Mouse (Mus musculus) hindbrain, embryonic 14.5 days (tissue): Measurements from ENCODE around the gene Trak2. TPM values are rescaled to one million over a fixed set of nuclear protein-coding genes. Genes with fewer than 3 reads are reported as not detected.
"Not testable (repeated sequence)": the region's sequence is repeated elsewhere in the genome, so short reads cannot be mapped to it uniquely, and the experiment has no call there.

Source experiments
- ATAC-seq: fragments of 200-750 bp; cut with Nextera tagmentation; 2 replicates; pipeline ENCODE4 v1.8.0; 2017; ENCODE audit warnings: moderate number of reproducible peaks, mild to moderate bottlenecking, moderate TSS enrichment, moderate library complexity; ENCODE audit not compliant: low FRiP score
- DNase-seq: peaks from one replicate; pipeline ENCODE4 v3.0.0-alpha.2; 2015; ENCODE audit warnings: low spot score
- H3K27ac ChIP-seq: fragments of 300-500 bp; sonication (generic); 2 replicates; pipeline ENCODE4 v1.5.1; 2014; ENCODE audit warnings: mild to moderate bottlenecking, moderate library complexity
- H3K27me3 ChIP-seq: fragments of 300-500 bp; sonication (generic); 2 replicates; pipeline ENCODE4 v1.6.1; 2014; ENCODE audit warnings: mild to moderate bottlenecking, low read length, mixed read lengths; ENCODE audit not compliant: control insufficient read depth, insufficient read depth
- H3K36me3 ChIP-seq: fragments of 300-500 bp; sonication (generic); replicated peaks from 2 replicates; pipeline ENCODE4 v1.6.1; 2014; ENCODE audit not compliant: control insufficient read depth, insufficient read depth
- H3K4me1 ChIP-seq: fragments of 300-500 bp; sonication (generic); replicated peaks from 2 replicates; pipeline ENCODE4 v1.6.1; 2014; ENCODE audit warnings: antibody characterized with exemption, low read length, mixed read lengths; ENCODE audit not compliant: control insufficient read depth, insufficient read depth
- H3K4me2 ChIP-seq: fragments of 300-500 bp; sonication (generic); replicated peaks from 2 replicates; pipeline ENCODE4 v1.6.1; 2014; ENCODE audit warnings: mild to moderate bottlenecking, moderate library complexity
- H3K4me3 ChIP-seq: fragments of 300-500 bp; sonication (generic); replicated peaks from 2 replicates; pipeline ENCODE4 v1.5.1; 2014; ENCODE audit warnings: mild to moderate bottlenecking, low read length
- H3K9ac ChIP-seq: fragments of 300-500 bp; sonication (generic); 2 replicates; pipeline ENCODE4 v1.6.1; 2014
- H3K9me3 ChIP-seq: fragments of 300-500 bp; sonication (generic); 2 replicates; pipeline ENCODE4 v1.6.1; 2016; ENCODE audit warnings: low read length; ENCODE audit not compliant: control insufficient read depth
- WGBS: fragments of 180-500 bp; shearing (Covaris S2); extraction: QIAGEN DNeasy Blood & Tissue Kit; methylation state at CpG from one replicate; pipeline ENCODE4 v1.1.7; 2014; 5-methylcytosine and 5-hydroxymethylcytosine counted together
- polyA plus RNA-seq: library from polyadenylated mRNA; unstranded; fragments of >200 nt; fragmentation: Nextera tagmentation; extraction: Ambion mirVana; gene quantifications from 2 replicates; pipeline ENCODE4 v1.2.1, GENCODE M21; 2014

Gene Trak2
- polyA plus RNA-seq, 1 experiment from 2014 or later: 18.0 TPM

DNA sequence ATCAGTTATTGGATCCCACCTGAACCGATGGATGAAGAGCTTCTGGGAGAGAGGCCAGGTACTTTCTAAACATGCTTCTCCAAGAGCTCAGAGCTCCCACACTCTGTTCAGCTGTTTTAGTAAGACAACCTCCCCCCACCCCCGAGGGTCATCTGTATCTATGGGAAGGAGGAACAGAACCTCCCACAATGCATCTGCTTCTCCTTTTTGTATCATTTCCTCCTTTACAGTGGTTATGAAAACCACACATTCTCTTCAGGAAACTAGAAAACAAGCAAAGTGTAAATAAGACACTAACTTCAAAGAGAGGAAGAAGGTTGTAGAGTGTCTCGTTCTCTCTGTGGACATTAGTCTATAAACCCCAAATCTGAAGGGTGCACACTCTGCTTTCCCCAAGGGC is 112.6 kb downstream of the Trak2 start:
- WGBS: 96% methylated on average over 3 of the region's 3 CpGs
- not testable (repeated sequence) for H3K9ac ChIP-seq, DNase-seq, ATAC-seq, H3K4me3 ChIP-seq, H3K27ac ChIP-seq, H3K4me1 ChIP-seq, H3K27me3 ChIP-seq, H3K4me2 ChIP-seq, H3K36me3 ChIP-seq, H3K9me3 ChIP-seq

DNA sequence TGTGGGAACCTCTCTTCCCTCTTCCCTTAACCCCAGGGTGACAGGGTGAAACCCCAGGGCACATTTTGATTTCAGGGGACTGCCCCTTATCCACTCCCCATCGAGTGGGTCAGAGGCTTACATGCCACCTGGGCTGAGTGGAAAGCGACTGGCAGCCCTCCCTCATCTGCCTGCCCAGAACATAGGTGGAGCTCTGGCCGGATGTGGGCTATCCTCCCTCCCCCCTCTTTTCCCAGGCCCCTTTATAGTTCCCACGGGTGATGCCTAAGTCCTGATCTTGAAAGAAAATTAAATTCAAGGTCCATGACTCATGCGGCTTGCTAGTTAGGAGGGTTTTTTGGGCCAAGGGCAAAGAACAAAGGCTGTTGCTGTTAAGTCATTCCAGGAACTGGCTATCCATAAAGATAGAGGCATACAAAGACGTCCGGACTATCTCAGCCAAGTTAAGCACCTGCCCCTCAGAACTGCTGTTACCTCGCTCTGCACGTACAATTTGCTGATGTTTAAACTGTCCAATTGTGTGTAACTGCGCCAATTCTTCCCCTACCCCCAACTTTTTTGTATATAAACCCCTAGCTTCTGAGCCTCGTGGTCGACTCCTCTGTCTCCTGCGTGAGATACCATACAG is 113.4 kb downstream of the Trak2 start:
- H3K9ac ChIP-seq, H3K4me3 ChIP-seq, H3K9me3 ChIP-seq, DNase-seq, ATAC-seq, H3K27me3 ChIP-seq, H3K4me1 ChIP-seq, H3K27ac ChIP-seq, H3K36me3 ChIP-seq, H3K4me2 ChIP-seq: not testable (repeated sequence)
- WGBS: 84% methylated on average over 13 of the region's 13 CpGs

DNA sequence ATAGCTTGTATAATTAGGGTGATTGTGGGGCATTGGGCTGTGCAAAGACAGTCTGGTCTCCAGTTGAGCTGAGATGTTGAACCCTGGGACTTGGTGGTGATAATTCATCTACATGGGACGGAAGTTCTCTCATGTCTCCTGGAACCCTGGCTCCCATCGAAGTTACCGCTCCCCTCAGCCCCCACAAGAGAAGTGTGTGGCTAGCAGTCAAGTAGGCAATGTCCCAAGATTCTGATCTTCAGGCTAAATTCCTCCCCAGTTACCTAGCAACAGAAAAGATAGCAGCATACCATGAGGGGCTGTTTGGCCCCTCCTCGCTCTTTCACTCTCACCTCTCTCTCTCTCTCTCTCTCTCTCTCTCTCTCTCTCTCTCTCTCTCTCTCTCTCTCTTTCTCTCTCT is 114.1 kb downstream of the Trak2 start:
- not testable (repeated sequence) for H3K36me3 ChIP-seq, H3K4me3 ChIP-seq, H3K4me1 ChIP-seq, H3K27ac ChIP-seq, H3K9me3 ChIP-seq, H3K27me3 ChIP-seq, H3K4me2 ChIP-seq, H3K9ac ChIP-seq, DNase-seq, ATAC-seq
- WGBS: 56% methylated on average over 3 of the region's 4 CpGs

DNA sequence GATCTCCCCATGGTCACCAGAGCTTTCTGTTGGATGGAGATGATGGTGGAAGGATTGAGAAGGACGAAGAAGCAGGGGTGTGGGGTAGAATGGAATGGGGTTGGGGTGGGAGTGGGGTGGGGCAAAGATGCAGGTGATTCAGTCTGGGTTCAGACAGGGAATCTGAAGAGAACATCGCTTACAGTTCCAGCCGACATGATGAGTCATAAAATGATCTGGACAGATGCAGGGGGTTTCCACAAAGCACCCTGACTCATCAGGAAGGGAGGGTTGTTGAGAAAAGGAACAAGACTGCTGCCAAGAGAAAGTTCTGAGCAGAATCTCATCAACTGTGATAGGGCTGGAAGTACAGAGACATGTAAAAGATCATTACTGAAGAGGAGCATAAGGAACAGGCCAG is 116.4 kb downstream of the Trak2 start:
- H3K4me3 ChIP-seq, ATAC-seq, H3K36me3 ChIP-seq, DNase-seq, H3K27me3 ChIP-seq, H3K27ac ChIP-seq, H3K4me2 ChIP-seq, H3K9ac ChIP-seq, H3K9me3 ChIP-seq, H3K4me1 ChIP-seq: not testable (repeated sequence)
- 89% methylated on average over 3 of the region's 3 CpGs for WGBS

Other genes with a start within 250 kb of the Trak2 start
- 5.5 and 6.2 TPM in 2 replicates for gene Casp8, start 178.1 kb downstream of the Trak2 start, polyA plus RNA-seq
- gene Stradb, start 92 bp upstream of the Trak2 start, polyA plus RNA-seq: 103 and 111 TPM in 2 replicates
- gene C2cd6, start 121.5 kb upstream of the Trak2 start, polyA plus RNA-seq: 4.5 TPM in 1 of 2 replicates, not detected in the other
- gene Tmem237, start 147.0 kb upstream of the Trak2 start, polyA plus RNA-seq: 24.9 and 54.8 TPM in 2 replicates
- gene Mpp4, start 190.0 kb upstream of the Trak2 start, polyA plus RNA-seq: 1.1 and 1.4 TPM in 2 replicates